Mouse (Mus musculus) liver, embryonic 13.5 days (tissue): ENCODE data around the gene Eipr1. TPM values are rescaled to one million over a fixed set of nuclear protein-coding genes. Genes with fewer than 3 reads are reported as not detected.

Experiments
- ATAC-seq: fragments of 200-750 bp; cut with Nextera tagmentation; 2 replicates; pipeline ENCODE4 v1.8.0; 2017; ENCODE audit warnings: low read depth, mild to moderate bottlenecking, moderate number of reproducible peaks, moderate library complexity
- DNase-seq: peaks from one replicate; pipeline ENCODE4 v3.0.0; 2022
- H3K27ac ChIP-seq: fragments of 300-500 bp; sonication (generic); 2 replicates; pipeline ENCODE4 v1.5.1; 2015; ENCODE audit warnings: moderate library complexity, mild to moderate bottlenecking, inconsistent platforms
- H3K27me3 ChIP-seq: fragments of 300-500 bp; sonication (generic); 2 replicates; pipeline ENCODE4 v1.6.1; 2015; ENCODE audit warnings: mild to moderate bottlenecking, inconsistent platforms
- H3K36me3 ChIP-seq: fragments of 300-500 bp; sonication (generic); 2 replicates; pipeline ENCODE4 v1.6.1; 2015; ENCODE audit warnings: mild to moderate bottlenecking, inconsistent platforms
- H3K4me1 ChIP-seq: fragments of 300-500 bp; sonication (generic); replicated peaks from 2 replicates; pipeline ENCODE4 v1.6.1; 2015; ENCODE audit warnings: inconsistent platforms
- H3K4me2 ChIP-seq: fragments of 300-500 bp; sonication (generic); 2 replicates; pipeline ENCODE4 v1.6.1; 2015; ENCODE audit warnings: inconsistent platforms, mild to moderate bottlenecking, moderate library complexity
- H3K4me3 ChIP-seq: fragments of 300-500 bp; sonication (generic); replicated peaks from 2 replicates; pipeline ENCODE4 v1.5.1; 2015; ENCODE audit warnings: mild to moderate bottlenecking, inconsistent platforms
- H3K9ac ChIP-seq: fragments of 300-500 bp; sonication (generic); 2 replicates; pipeline ENCODE4 v1.6.1; 2015; ENCODE audit warnings: mild to moderate bottlenecking, inconsistent platforms
- H3K9me3 ChIP-seq: fragments of 300-500 bp; sonication (generic); replicated peaks from 2 replicates; pipeline ENCODE4 v1.6.1; 2016; ENCODE audit warnings: inconsistent platforms
- WGBS: fragments of 180-500 bp; shearing (Covaris S2); methylation state at CpG from one replicate; pipeline ENCODE4 v1.1.7; 2015; ENCODE audit not compliant: insufficient replicate concordance; 5-methylcytosine and 5-hydroxymethylcytosine counted together
- polyA plus RNA-seq: library from polyadenylated mRNA; unstranded; fragments of >200 nt; fragmentation: Nextera tagmentation; extraction: Ambion mirVana; gene quantifications from 2 replicates; pipeline ENCODE4 v1.2.1, GENCODE M21; 2015

Gene Eipr1
- polyA plus RNA-seq, 1 experiment from 2014 or later, result 32.8 TPM

DNA sequence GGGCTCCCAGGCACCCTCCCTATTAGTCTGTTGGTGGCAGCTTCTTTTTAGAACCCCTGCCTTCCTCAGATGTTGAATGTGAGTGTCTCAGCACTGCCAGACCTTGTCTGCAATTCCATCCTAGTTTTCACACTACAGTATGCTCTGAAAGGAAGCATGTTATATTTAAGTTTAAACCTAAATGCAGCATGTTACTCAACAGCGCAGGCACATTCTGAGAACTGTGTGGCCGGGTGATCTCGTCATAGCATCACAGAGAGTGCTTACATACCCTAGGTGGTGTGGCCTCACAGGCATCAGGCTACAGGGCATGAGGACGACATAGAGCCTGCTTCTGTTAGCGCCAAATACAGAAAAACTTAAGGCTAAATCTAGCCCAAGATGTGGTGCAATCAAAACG is 24.0 kb downstream of the Eipr1 start:
- no peak for DNase-seq
- Histone ChIP-seq H3K9me3 (no peaks in the 10 kb centered on the region), H3K4me2 (no peak overlapping the region), H3K4me1 (peaks cover 10% of the 10 kb centered on the region), H3K27me3 (no peaks in the 10 kb centered on the region), H3K9ac (no peak overlapping the region), H3K4me3 (no peak overlapping the region), H3K36me3 (no peaks in the 10 kb centered on the region), H3K27ac (no peak overlapping the region)
- 85% methylated on average over 6 of the region's 6 CpGs for WGBS
- no peak for ATAC-seq

DNA sequence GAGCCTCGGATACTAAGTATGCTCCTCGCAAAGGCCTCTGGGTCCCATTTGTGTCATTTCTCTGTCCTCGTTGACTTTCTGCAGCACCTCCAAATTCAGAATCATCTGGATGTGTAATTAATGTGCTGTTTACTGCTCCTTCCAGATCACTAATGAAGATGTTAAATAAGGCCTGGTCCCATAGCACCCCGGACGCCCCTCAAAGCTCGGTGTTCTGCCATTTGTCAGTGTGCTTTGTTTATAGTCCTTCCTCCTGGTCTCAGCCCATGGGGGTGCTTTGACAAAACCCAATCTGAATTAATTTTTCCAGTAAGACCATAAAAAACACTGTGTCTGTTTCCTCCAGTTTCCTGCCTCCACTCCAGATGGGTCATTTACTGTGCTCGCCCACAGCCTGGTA is 28.6 kb downstream of the Eipr1 start:
- Histone ChIP-seq H3K36me3 (no peaks in the 10 kb centered on the region), H3K4me3 (no peak overlapping the region), H3K4me1 (peaks cover 10% of the 10 kb centered on the region), H3K27me3 (no peaks in the 10 kb centered on the region), H3K27ac (no peak overlapping the region), H3K9me3 (no peaks in the 10 kb centered on the region), H3K9ac (no peak overlapping the region), H3K4me2 (no peak overlapping the region)
- ATAC-seq (no peak), DNase-seq (no peak)
- WGBS, result 88% methylated on average over 7 of the region's 7 CpGs

GRCm38 (mm10) chr12:28782637-28783036 is 31.0 kb downstream of the Eipr1 start:
- no peak for ATAC-seq
- H3K27me3 ChIP-seq, result no peaks in the 10 kb centered on the region
- H3K4me2 ChIP-seq, result no peak overlapping the region
- H3K4me3 ChIP-seq, result no peak overlapping the region
- peaks cover 9% of the 10 kb centered on the region for H3K4me1 ChIP-seq
- no peaks in the 10 kb centered on the region for H3K36me3 ChIP-seq
- no peaks in the 10 kb centered on the region for H3K9me3 ChIP-seq
- no peak for DNase-seq
- H3K27ac ChIP-seq, result no peak overlapping the region
- WGBS, result 81% methylated on average over 3 of the region's 3 CpGs
- no peak overlapping the region for H3K9ac ChIP-seq

- H3K36me3 ChIP-seq, result no peaks in the 10 kb centered on the region
- H3K4me3 ChIP-seq, result no peak overlapping the region
- H3K4me1 ChIP-seq, result no peaks in the 10 kb centered on the region
- no peaks in the 10 kb centered on the region for H3K27me3 ChIP-seq
- no peaks in the 10 kb centered on the region for H3K9me3 ChIP-seq
- 41% methylated on average over 4 of the region's 4 CpGs for WGBS
- no peak overlapping the region for H3K27ac ChIP-seq
- H3K4me2 ChIP-seq, result no peak overlapping the region
- DNase-seq (no peak), ATAC-seq (peak; percentile 48; the same call in 1 of the 2 replicates)
- no peak overlapping the region for H3K9ac ChIP-seq
Measured at GRCm38 (mm10) chr12:28784355-28784754, 32.8 kb downstream of the Eipr1 start.

- Histone ChIP-seq H3K27ac (no peak overlapping the region), H3K9ac (no peak overlapping the region), H3K4me1 (no peaks in the 10 kb centered on the region), H3K36me3 (no peaks in the 10 kb centered on the region), H3K4me3 (no peak overlapping the region), H3K9me3 (no peaks in the 10 kb centered on the region), H3K27me3 (no peaks in the 10 kb centered on the region), H3K4me2 (no peak overlapping the region)
- DNase-seq, result no peak
- WGBS, result 79% methylated on average over 8 of the region's 8 CpGs
- no peak for ATAC-seq
Measured at GRCm38 (mm10) chr12:28784864-28785263, 33.3 kb downstream of the Eipr1 start.

DNA sequence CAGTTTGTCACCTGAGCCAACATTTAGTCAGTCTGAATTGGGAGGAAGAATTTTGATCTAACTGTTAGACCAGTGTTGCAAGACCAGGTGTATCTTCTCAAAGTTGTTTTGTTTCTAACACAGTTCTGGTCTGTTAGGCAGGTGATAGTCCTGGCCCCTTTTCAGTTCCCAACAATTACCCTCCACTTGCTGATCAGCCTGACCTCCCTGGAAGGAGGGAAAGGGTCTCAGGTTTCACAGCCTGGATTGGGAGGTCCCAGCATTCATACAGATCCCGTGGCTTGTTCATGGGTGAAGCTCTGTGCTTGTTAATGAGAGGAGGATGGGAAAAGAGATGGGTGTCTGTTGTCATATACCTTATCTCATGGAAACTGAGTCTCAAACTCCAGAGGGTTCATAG is 33.7 kb downstream of the Eipr1 start:
- Histone ChIP-seq H3K36me3 (no peaks in the 10 kb centered on the region), H3K9ac (no peak overlapping the region), H3K4me2 (no peak overlapping the region), H3K9me3 (no peaks in the 10 kb centered on the region), H3K4me1 (no peaks in the 10 kb centered on the region), H3K27ac (no peak overlapping the region), H3K27me3 (no peaks in the 10 kb centered on the region), H3K4me3 (no peak overlapping the region)
- WGBS, result 21% methylated on average over 1 of the region's 1 CpGs
- ATAC-seq, result no peak
- no peak for DNase-seq

DNA sequence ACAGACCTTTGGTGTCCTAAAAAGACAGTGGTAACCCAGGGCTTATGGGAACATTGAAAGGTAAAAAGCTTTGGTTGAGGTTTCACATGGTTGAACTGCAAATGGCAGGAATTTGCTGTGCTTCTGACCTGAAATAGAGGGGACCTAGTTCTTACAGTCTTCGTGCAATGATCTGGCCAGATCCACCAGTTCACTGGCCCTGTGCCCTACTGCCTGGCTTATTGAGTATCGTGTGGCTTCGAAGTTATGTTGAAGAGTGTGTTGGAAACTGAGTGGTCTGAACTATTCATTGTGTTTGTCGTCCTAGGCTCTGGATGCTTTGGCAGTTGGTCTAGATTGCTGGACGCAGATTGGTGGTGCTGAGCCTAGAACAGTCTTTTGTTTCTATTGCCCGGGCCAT is 34.7 kb downstream of the Eipr1 start:
- no peak for ATAC-seq
- no peak for DNase-seq
- no peaks in the 10 kb centered on the region for H3K9me3 ChIP-seq
- no peak overlapping the region for H3K4me2 ChIP-seq
- H3K4me1 ChIP-seq, result no peaks in the 10 kb centered on the region
- no peak overlapping the region for H3K9ac ChIP-seq
- H3K36me3 ChIP-seq, result no peaks in the 10 kb centered on the region
- 86% methylated on average over 6 of the region's 6 CpGs for whole genome bisulfite sequencing
- H3K4me3 ChIP-seq, result no peak overlapping the region
- no peak overlapping the region for H3K27ac ChIP-seq
- H3K27me3 ChIP-seq, result no peaks in the 10 kb centered on the region

- Histone ChIP-seq H3K4me1 (no peaks in the 10 kb centered on the region), H3K27ac (no peak overlapping the region), H3K27me3 (no peaks in the 10 kb centered on the region), H3K9ac (no peak overlapping the region), H3K4me2 (no peak overlapping the region), H3K4me3 (no peak overlapping the region), H3K9me3 (no peaks in the 10 kb centered on the region), H3K36me3 (no peaks in the 10 kb centered on the region)
- ATAC-seq (no peak), DNase-seq (no peak)
- 73% methylated on average over 3 of the region's 3 CpGs for WGBS
Measured at GRCm38 (mm10) chr12:28792613-28793012, 41.0 kb downstream of the Eipr1 start.

- H3K9ac ChIP-seq, result no peak overlapping the region
- no peak overlapping the region for H3K27ac ChIP-seq
- H3K4me3 ChIP-seq, result no peak overlapping the region
- no peak for ATAC-seq
- H3K36me3 ChIP-seq, result 0 out of 2 replicates have a peak, but pooled peaks cover 6% of the 10 kb centered on the region
- no peak overlapping the region for H3K4me2 ChIP-seq
- 57% methylated on average over 2 of the region's 2 CpGs for WGBS
- H3K27me3 ChIP-seq, result no peaks in the 10 kb centered on the region
- no peaks in the 10 kb centered on the region for H3K4me1 ChIP-seq
- DNase-seq, result no peak
- H3K9me3 ChIP-seq, result no peaks in the 10 kb centered on the region
Measured at GRCm38 (mm10) chr12:28793715-28794114, 42.1 kb downstream of the Eipr1 start.

DNA sequence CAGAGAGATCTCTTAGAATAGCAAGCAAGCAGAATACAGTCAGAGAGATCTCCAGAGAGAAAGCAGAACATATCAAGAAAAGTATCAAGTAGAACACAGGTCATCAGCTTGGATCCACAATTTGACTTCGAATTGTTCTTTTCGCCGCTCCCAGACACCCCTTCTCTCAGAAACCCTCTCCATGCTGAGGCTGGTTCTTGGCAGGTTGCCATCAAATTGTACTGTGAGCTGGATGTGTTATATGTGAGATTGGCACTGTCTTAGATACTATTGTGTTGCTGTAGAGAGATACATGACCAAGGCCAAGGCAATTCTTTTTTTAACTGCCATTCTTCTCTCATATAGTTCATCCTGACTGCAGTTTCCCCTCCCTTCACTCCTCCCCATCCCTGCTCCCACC is 43.4 kb downstream of the Eipr1 start:
- H3K27me3 ChIP-seq, result no peaks in the 10 kb centered on the region
- H3K4me3 ChIP-seq, result no peak overlapping the region
- H3K9ac ChIP-seq, result no peak overlapping the region
- no peak overlapping the region for H3K4me2 ChIP-seq
- ATAC-seq, result no peak
- H3K36me3 ChIP-seq, result 0 out of 2 replicates have a peak, but pooled peaks cover 6% of the 10 kb centered on the region
- H3K27ac ChIP-seq, result no peak overlapping the region
- no peaks in the 10 kb centered on the region for H3K9me3 ChIP-seq
- 85% methylated on average over 3 of the region's 3 CpGs for WGBS
- peaks cover 4% of the 10 kb centered on the region for H3K4me1 ChIP-seq
- no peak for DNase-seq

DNA sequence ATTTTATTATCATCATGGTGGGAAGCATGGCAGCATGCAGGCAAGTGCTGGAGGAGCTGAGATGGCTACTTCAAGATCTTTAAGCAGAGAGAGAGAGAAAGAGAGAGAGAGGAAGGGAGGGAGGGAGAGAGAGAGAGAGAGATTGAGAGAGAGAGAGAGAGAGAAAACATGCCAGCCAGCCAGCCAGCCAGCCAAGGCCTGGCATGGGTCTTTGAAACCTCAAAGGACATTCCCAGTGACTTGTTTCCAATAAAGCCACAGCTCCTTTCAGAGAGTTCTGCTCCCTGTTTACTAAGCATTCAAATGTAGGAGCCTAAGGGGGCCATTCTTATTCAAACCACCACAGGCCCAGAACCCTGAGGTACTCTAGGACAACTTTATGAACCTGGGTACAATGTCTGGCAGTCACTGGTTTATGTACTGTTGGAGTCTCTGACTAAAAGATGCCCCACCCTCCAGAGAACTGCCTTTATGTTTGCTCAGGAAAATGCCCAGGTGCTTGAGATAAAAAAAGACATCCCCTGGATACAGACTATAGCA is 45.3 kb downstream of the Eipr1 start:
- no peaks in the 10 kb centered on the region for H3K27me3 ChIP-seq
- DNase-seq, result no peak
- H3K4me1 ChIP-seq, result peaks cover 11% of the 10 kb centered on the region
- H3K27ac ChIP-seq, result no peak overlapping the region
- no peak for ATAC-seq
- 0 out of 2 replicates have a peak, but pooled peaks cover 6% of the 10 kb centered on the region for H3K36me3 ChIP-seq
- no peak overlapping the region for H3K4me3 ChIP-seq
- no peaks in the 10 kb centered on the region for H3K9me3 ChIP-seq
- H3K4me2 ChIP-seq, result no peak overlapping the region
- H3K9ac ChIP-seq, result no peak overlapping the region

DNA sequence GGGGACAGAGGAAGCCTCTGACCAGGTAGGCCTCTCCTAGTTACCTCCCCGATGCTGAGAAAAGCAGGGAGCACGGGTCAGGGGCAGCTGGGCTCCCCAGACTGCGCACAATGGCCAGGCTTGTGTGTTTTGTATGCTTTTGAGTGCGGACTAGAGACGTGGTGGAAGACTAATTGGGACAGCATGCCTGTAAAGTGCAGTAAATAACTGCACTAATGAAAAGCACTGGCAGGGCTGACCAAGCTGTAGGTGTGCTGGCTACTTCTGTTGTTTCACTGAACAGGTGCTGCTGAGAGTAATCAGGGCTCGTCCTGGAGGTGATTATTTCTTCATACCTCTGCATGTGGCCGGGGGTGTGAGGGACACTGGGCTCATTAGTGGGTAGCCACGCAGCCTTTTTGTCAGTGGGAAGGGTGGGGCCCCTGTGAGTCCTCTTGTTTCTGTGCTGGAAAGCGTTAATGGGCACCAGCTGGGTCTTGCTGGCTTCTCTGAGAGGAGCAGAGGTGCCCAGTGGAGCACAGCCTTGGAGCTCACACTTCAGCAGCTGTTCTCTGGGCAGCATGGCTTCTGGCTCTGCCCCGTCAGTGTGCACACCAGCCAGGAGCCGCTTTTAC is 48.3 kb downstream of the Eipr1 start:
- no peaks in the 10 kb centered on the region for H3K9me3 ChIP-seq
- DNase-seq (no peak), ATAC-seq (no peak)
- no peak overlapping the region for H3K4me3 ChIP-seq
- no peak overlapping the region for H3K4me2 ChIP-seq
- H3K27me3 ChIP-seq, result no peaks in the 10 kb centered on the region
- 67% methylated on average over 11 of the region's 11 CpGs for WGBS
- no peak overlapping the region for H3K27ac ChIP-seq
- no peak overlapping the region for H3K9ac ChIP-seq
- peaks cover 36% of the 10 kb centered on the region for H3K4me1 ChIP-seq
- H3K36me3 ChIP-seq, result 0 out of 2 replicates have a peak, but pooled peaks cover 6% of the 10 kb centered on the region
